Mouse (Mus musculus) megakaryocyte, embryonic 14.5 days (primary cell): ENCODE results near the gene Olfr1395. TPM values are rescaled to one million over a fixed set of nuclear protein-coding genes. Genes with fewer than 3 reads are reported as not detected.
"Not testable (repeated sequence)": the region's sequence is repeated elsewhere in the genome, so short reads cannot be mapped to it uniquely, and the experiment has no call there.

ENCODE experiments used
- H3K27me3 ChIP-seq: replicated peaks from 2 replicates; pipeline ENCODE3; 2012; ENCODE audit warnings: inconsistent platforms
- H3K36me3 ChIP-seq: replicated peaks from 2 replicates; pipeline ENCODE3; 2012; ENCODE audit warnings: low read length, inconsistent platforms, mixed read lengths
- H3K4me1 ChIP-seq: 2 replicates; pipeline ENCODE4 v1.6.1; 2012; ENCODE audit warnings: inconsistent platforms
- H3K4me3 ChIP-seq: replicated peaks from 2 replicates; pipeline ENCODE3; 2012; ENCODE audit warnings: moderate library complexity, mild to moderate bottlenecking, inconsistent platforms
- H3K9me3 ChIP-seq: 2 replicates; pipeline ENCODE4 v1.6.1; 2012; ENCODE audit warnings: inconsistent platforms
- FLI1 ChIP-seq: IDR thresholded peaks from 2 replicates; pipeline ENCODE4 v1.6.1; 2012; ENCODE audit warnings: low read length, inconsistent platforms, mixed read lengths
- GATA1 ChIP-seq: IDR thresholded peaks from 3 replicates; pipeline ENCODE4 v1.6.1; 2012; ENCODE audit warnings: mixed read lengths, low read length, inconsistent platforms, borderline replicate concordance
- polyA plus RNA-seq: library from polyadenylated mRNA; stranded (reverse); fragments of >175 nt; gene quantifications from 2 replicates; pipeline ENCODE4 v1.2.3, GENCODE M21; 2012; ENCODE audit warnings: low replicate concordance; ENCODE audit not compliant: insufficient read depth

The Olfr1395 gene
- polyA plus RNA-seq, 1 experiment, result not detected

- TF ChIP-seq GATA1, result no peak
- no peak for TF ChIP-seq FLI1
- peaks cover 53% of the 10 kb centered on the region for H3K4me1 ChIP-seq
- peaks cover 40% of the 10 kb centered on the region for H3K9me3 ChIP-seq
- no peaks in the 10 kb centered on the region for H3K27me3 ChIP-seq
- peaks cover 59% of the 10 kb centered on the region for H3K36me3 ChIP-seq
- peak overlapping the region; percentile 82 for H3K4me3 ChIP-seq
Observed at GRCm38 (mm10) chr11:49168839-49169611, 27.0 kb downstream of the Olfr1395 start.

- H3K4me1 ChIP-seq, result peaks cover 69% of the 10 kb centered on the region
- peaks cover 38% of the 10 kb centered on the region for H3K9me3 ChIP-seq
Observed at GRCm38 (mm10) chr11:49170576-49170975, 28.5 kb downstream of the Olfr1395 start.

GRCm38 (mm10) chr11:49175345-49175744 is 33.3 kb downstream of the Olfr1395 start:
- Histone ChIP-seq H3K27me3 (no peaks in the 10 kb centered on the region), H3K36me3 (peaks cover 16% of the 10 kb centered on the region), H3K4me3 (peak overlapping the region; percentile 87), H3K9me3 (peaks cover 5% of the 10 kb centered on the region; the same call in 1 of the 2 replicates), H3K4me1 (peaks cover 69% of the 10 kb centered on the region)
- no peak for TF ChIP-seq FLI1
- TF ChIP-seq GATA1, result no peak

More at GRCm38 (mm10) chr11:49170576-49170975, 28.5 kb downstream of the Olfr1395 start:
- Histone ChIP-seq H3K36me3 (peaks cover 49% of the 10 kb centered on the region), H3K4me3 (peak overlapping the region; percentile 64), H3K27me3 (no peaks in the 10 kb centered on the region)
- TF ChIP-seq GATA1 (0 out of 3 replicates have a peak, but pooled peaks have one; percentile 48), FLI1 (no peak)

- Histone ChIP-seq H3K36me3 (peaks cover 15% of the 10 kb centered on the region), H3K4me3 (peak overlapping the region; percentile 87)
Observed at GRCm38 (mm10) chr11:49176047-49176779, 34.1 kb downstream of the Olfr1395 start.

GRCm38 (mm10) chr11:49183172-49183571 is 41.1 kb downstream of the Olfr1395 start:
- Histone ChIP-seq H3K9me3 (no peaks in the 10 kb centered on the region), H3K4me1 (peaks cover 53% of the 10 kb centered on the region), H3K4me3 (no peak overlapping the region), H3K27me3 (no peaks in the 10 kb centered on the region), H3K36me3 (peaks cover 3% of the 10 kb centered on the region)
- TF ChIP-seq FLI1, result no peak
- no peak for TF ChIP-seq GATA1

More at GRCm38 (mm10) chr11:49176047-49176779, 34.1 kb downstream of the Olfr1395 start:
- not testable (repeated sequence) for H3K9me3 ChIP-seq, H3K27me3 ChIP-seq
- peaks cover 62% of the 10 kb centered on the region for H3K4me1 ChIP-seq

GRCm38 (mm10) chr11:49186452-49186851 is 44.4 kb downstream of the Olfr1395 start:
- Histone ChIP-seq H3K9me3 (no peaks in the 10 kb centered on the region), H3K27me3 (no peaks in the 10 kb centered on the region), H3K4me3 (no peak overlapping the region), H3K36me3 (no peaks in the 10 kb centered on the region), H3K4me1 (peaks cover 65% of the 10 kb centered on the region)
- TF ChIP-seq GATA1 (no peak), FLI1 (no peak)

GRCm38 (mm10) chr11:49186955-49187488 is 44.9 kb downstream of the Olfr1395 start, which contains the start of gene Btnl9:
Btnl9 (minus strand) TSS chr11:49187159.
- Histone ChIP-seq H3K36me3 (no peaks in the 10 kb centered on the region), H3K4me3 (no peak within 1 kb of the TSS), H3K4me1 (peaks cover 59% of the 10 kb centered on the region), H3K9me3 (no peaks in the 10 kb centered on the region), H3K27me3 (no peaks in the 10 kb centered on the region)
- TF ChIP-seq FLI1, result no peak
- no peak for TF ChIP-seq GATA1

- Histone ChIP-seq H3K36me3 (no peaks in the 10 kb centered on the region), H3K9me3 (no peaks in the 10 kb centered on the region), H3K27me3 (no peaks in the 10 kb centered on the region), H3K4me3 (no peak overlapping the region), H3K4me1 (peaks cover 59% of the 10 kb centered on the region)
- TF ChIP-seq FLI1, result no peak
- no peak for TF ChIP-seq GATA1
Observed at GRCm38 (mm10) chr11:49187701-49188100, 45.6 kb downstream of the Olfr1395 start.

- peaks cover 6% of the 10 kb centered on the region for H3K36me3 ChIP-seq
- no peak overlapping the region for H3K4me3 ChIP-seq
- TF ChIP-seq GATA1 (no peak), FLI1 (no peak)
- H3K9me3 ChIP-seq, result no peaks in the 10 kb centered on the region
- H3K27me3 ChIP-seq, result no peaks in the 10 kb centered on the region
- H3K4me1 ChIP-seq, result peaks cover 42% of the 10 kb centered on the region
Observed at GRCm38 (mm10) chr11:49189737-49190136, 47.7 kb downstream of the Olfr1395 start.
